Mouse (Mus musculus) hindbrain, embryonic 12.5 days (tissue): ENCODE data around the gene Npvf. TPM values are rescaled to one million over a fixed set of nuclear protein-coding genes. Genes with fewer than 3 reads are reported as not detected.

Experiments
- ATAC-seq: fragments of 200-750 bp; cut with Nextera tagmentation; 2 replicates; pipeline ENCODE4 v1.8.0; 2017; ENCODE audit warnings: moderate TSS enrichment; ENCODE audit not compliant: low FRiP score
- H3K27ac ChIP-seq: fragments of 300-500 bp; sonication (generic); 2 replicates; pipeline ENCODE4 v1.5.1; 2016; ENCODE audit warnings: mild to moderate bottlenecking
- H3K27me3 ChIP-seq: fragments of 300-500 bp; sonication (generic); 2 replicates; pipeline ENCODE4 v1.6.1; 2016; ENCODE audit warnings: mild to moderate bottlenecking
- H3K36me3 ChIP-seq: fragments of 300-500 bp; sonication (generic); 2 replicates; pipeline ENCODE4 v1.6.1; 2016; ENCODE audit warnings: mild to moderate bottlenecking
- H3K4me1 ChIP-seq: fragments of 300-500 bp; sonication (generic); 2 replicates; pipeline ENCODE4 v1.6.1; 2016
- H3K4me2 ChIP-seq: fragments of 300-500 bp; sonication (generic); replicated peaks from 2 replicates; pipeline ENCODE4 v1.6.1; 2016; ENCODE audit warnings: mild to moderate bottlenecking
- H3K4me3 ChIP-seq: fragments of 300-500 bp; sonication (generic); 2 replicates; pipeline ENCODE4 v1.5.1; 2016; ENCODE audit warnings: mild to moderate bottlenecking
- H3K9ac ChIP-seq: fragments of 300-500 bp; sonication (generic); 2 replicates; pipeline ENCODE4 v1.6.1; 2016; ENCODE audit warnings: mild to moderate bottlenecking, moderate library complexity
- H3K9me3 ChIP-seq: fragments of 300-500 bp; sonication (generic); replicated peaks from 2 replicates; pipeline ENCODE4 v1.6.1; 2016; ENCODE audit warnings: mild to moderate bottlenecking
- WGBS: fragments of 180-500 bp; shearing (Covaris S2); methylation state at CpG from one replicate; pipeline ENCODE4 v1.1.7; 2016; 5-methylcytosine and 5-hydroxymethylcytosine counted together
- polyA plus RNA-seq: library from polyadenylated mRNA; unstranded; fragments of >200 nt; fragmentation: Nextera tagmentation; extraction: Ambion mirVana; gene quantifications from 2 replicates; pipeline ENCODE4 v1.2.1, GENCODE M21; 2016

The Npvf gene
- polyA plus RNA-seq: not detected in 2 replicates

- Histone ChIP-seq H3K9ac (no peak within 1 kb of the TSS), H3K4me1 (no peaks in the 10 kb centered on the region), H3K4me2 (no peak within 1 kb of the TSS), H3K36me3 (no peaks in the 10 kb centered on the region), H3K27ac (no peak within 1 kb of the TSS), H3K27me3 (no peaks in the 10 kb centered on the region), H3K9me3 (no peaks in the 10 kb centered on the region), H3K4me3 (no peak within 1 kb of the TSS)
- 77% methylated on average over 4 of the region's 4 CpGs for WGBS
- no peak for ATAC-seq
Observed at GRCm38 (mm10) chr6:50654356-50654755, at the start of gene Npvf. Gene Npvf (minus strand): TSS chr6:50654439.

- ATAC-seq: no peak
- H3K27ac ChIP-seq: 0 out of 2 replicates have a peak overlapping the region, but pooled peaks have one; percentile 42
- no peak overlapping the region for H3K4me3 ChIP-seq
- WGBS: 71% methylated on average over 15 of the region's 15 CpGs
- no peaks in the 10 kb centered on the region for H3K27me3 ChIP-seq
- H3K9me3 ChIP-seq: no peaks in the 10 kb centered on the region
- H3K9ac ChIP-seq: no peak overlapping the region
- no peak overlapping the region for H3K4me2 ChIP-seq
- no peaks in the 10 kb centered on the region for H3K36me3 ChIP-seq
- H3K4me1 ChIP-seq: peaks cover 3% of the 10 kb centered on the region
Observed at GRCm38 (mm10) chr6:50689121-50689815, 35.0 kb upstream of the Npvf start.

DNA sequence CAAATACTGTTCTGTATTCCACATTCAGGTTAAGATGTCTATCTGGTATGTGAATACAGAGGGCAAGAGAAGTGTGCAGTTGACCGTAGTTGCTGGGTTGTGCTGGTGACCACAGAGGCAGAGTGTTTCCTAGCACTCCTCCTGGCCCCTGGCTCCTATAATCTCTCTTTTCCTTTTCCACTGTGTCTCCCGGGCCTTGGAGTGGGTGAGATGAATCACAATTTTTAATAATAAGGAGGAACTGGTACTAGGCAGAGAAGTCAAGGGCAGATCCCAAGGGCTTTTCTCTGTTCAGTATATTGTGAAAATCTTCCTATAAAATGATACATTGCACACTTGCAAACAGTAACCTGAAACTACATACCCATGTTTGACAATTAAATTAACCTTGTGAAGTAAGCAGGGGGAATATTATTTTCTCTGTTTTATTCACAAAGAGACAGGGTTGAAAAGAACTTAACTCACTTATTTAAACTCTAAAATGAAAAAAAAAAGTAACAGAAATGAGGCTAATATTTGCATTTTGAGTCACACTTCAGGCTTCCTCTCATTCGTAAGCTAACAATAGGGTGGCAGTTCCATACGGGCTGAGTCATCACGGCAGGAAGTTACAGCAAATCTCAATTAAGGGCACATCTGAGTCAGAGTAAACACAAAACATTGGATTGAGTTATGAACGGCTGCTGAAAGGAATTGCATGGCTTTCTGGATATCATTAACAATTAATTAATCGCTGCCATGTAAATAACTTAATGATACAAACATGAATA, 30.6 kb upstream of the Npvf start:
- Histone ChIP-seq H3K9ac (no peak overlapping the region), H3K4me2 (no peak overlapping the region), H3K36me3 (no peaks in the 10 kb centered on the region), H3K27me3 (no peaks in the 10 kb centered on the region; the same call in 1 of the 2 replicates), H3K27ac (no peak overlapping the region), H3K4me3 (no peak overlapping the region), H3K9me3 (no peaks in the 10 kb centered on the region), H3K4me1 (peaks cover 17% of the 10 kb centered on the region)
- ATAC-seq: no peak
- WGBS: 62% methylated on average over 7 of the region's 7 CpGs

- Histone ChIP-seq H3K4me1 (peaks cover 16% of the 10 kb centered on the region), H3K9ac (no peak overlapping the region), H3K27ac (no peak overlapping the region), H3K4me2 (no peak overlapping the region), H3K27me3 (no peaks in the 10 kb centered on the region; the same call in 1 of the 2 replicates), H3K4me3 (no peak overlapping the region), H3K9me3 (no peaks in the 10 kb centered on the region), H3K36me3 (no peaks in the 10 kb centered on the region)
- WGBS: 35% methylated on average over 5 of the region's 5 CpGs
- no peak for ATAC-seq
Observed at GRCm38 (mm10) chr6:50681491-50681890, 27.3 kb upstream of the Npvf start.

DNA sequence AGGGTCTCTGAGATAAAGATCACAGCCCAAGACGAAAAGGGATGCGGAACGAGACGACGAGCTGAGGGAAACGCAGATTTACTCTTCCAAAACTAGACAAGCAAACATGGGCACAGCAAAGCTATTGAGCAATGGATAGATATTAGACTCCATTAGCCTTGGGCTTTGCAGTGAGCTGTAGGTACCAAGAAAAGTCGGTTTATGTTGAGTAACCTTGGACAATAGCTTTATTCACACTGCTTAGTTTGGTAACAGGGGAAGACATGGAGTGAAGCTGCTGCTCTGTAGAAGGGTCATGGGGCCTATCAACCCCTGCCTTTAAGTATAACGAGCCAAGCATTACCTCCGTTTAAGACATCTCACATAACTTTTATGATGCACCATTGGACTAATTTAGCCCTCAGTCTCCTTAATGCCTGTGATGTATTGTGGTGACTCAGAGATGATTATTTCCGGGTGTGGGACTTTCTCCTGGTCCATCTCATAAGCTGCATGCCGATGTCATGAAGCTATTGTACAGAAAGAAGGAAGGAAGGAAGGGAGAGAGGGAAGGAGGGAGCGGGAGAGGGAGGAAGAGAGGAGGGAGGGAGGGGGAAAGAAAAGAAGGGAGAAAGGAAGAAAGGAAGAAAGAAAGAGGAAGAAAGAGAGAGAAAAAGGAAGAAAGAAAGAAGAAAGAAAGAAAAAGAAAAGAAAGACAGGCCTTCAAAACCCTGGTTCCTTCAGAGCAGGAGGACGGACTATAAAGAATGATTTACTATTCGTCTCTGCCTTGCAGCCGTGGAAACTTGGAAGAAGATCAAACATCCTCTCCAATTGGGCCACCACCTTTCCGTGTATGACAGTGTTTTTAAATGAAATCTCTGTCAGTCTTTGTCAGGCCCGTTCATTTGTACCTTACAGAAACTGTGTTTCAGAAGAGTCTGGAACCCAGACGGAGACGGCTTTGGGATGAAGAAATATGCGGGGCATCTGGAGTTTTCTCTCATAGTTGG, 26.3 kb upstream of the Npvf start:
- Histone ChIP-seq H3K4me3 (no peak overlapping the region), H3K4me1 (peaks cover 16% of the 10 kb centered on the region), H3K4me2 (no peak overlapping the region), H3K27me3 (no peaks in the 10 kb centered on the region; the same call in 1 of the 2 replicates), H3K36me3 (no peaks in the 10 kb centered on the region), H3K27ac (no peak overlapping the region), H3K9me3 (no peaks in the 10 kb centered on the region), H3K9ac (no peak overlapping the region)
- ATAC-seq: no peak
- WGBS: 70% methylated on average over 20 of the region's 20 CpGs

- Histone ChIP-seq H3K4me3 (no peak overlapping the region), H3K27me3 (no peaks in the 10 kb centered on the region; the same call in 1 of the 2 replicates), H3K9ac (no peak overlapping the region), H3K36me3 (no peaks in the 10 kb centered on the region), H3K4me1 (peaks cover 16% of the 10 kb centered on the region), H3K27ac (no peak overlapping the region), H3K9me3 (no peaks in the 10 kb centered on the region), H3K4me2 (no peak overlapping the region)
- WGBS: 91% methylated on average over 2 of the region's 2 CpGs
- peak; percentile 40; the same call in 1 of the 2 replicates for ATAC-seq
Observed at GRCm38 (mm10) chr6:50679486-50679828, 25.2 kb upstream of the Npvf start.

GRCm38 (mm10) chr6:50678826-50679485, 24.7 kb upstream of the Npvf start:
- ATAC-seq: peak; percentile 69
- H3K27ac ChIP-seq: no peak overlapping the region

GRCm38 (mm10) chr6:50671191-50671590, 17.0 kb upstream of the Npvf start:
- Histone ChIP-seq H3K36me3 (no peaks in the 10 kb centered on the region), H3K4me2 (no peak overlapping the region), H3K27ac (no peak overlapping the region), H3K4me1 (no peaks in the 10 kb centered on the region), H3K27me3 (no peaks in the 10 kb centered on the region), H3K9me3 (no peaks in the 10 kb centered on the region), H3K4me3 (no peak overlapping the region), H3K9ac (no peak overlapping the region)
- WGBS: 92% methylated on average over 3 of the region's 3 CpGs
- ATAC-seq: no peak

More at GRCm38 (mm10) chr6:50678826-50679485, 24.7 kb upstream of the Npvf start:
- no peak overlapping the region for H3K4me3 ChIP-seq
- no peak overlapping the region for H3K9ac ChIP-seq
- 30% methylated on average over 8 of the region's 8 CpGs for WGBS
- no peaks in the 10 kb centered on the region for H3K36me3 ChIP-seq
- H3K4me1 ChIP-seq: peaks cover 16% of the 10 kb centered on the region
- H3K27me3 ChIP-seq: no peaks in the 10 kb centered on the region; the same call in 1 of the 2 replicates
- no peaks in the 10 kb centered on the region for H3K9me3 ChIP-seq
- H3K4me2 ChIP-seq: no peak overlapping the region

DNA sequence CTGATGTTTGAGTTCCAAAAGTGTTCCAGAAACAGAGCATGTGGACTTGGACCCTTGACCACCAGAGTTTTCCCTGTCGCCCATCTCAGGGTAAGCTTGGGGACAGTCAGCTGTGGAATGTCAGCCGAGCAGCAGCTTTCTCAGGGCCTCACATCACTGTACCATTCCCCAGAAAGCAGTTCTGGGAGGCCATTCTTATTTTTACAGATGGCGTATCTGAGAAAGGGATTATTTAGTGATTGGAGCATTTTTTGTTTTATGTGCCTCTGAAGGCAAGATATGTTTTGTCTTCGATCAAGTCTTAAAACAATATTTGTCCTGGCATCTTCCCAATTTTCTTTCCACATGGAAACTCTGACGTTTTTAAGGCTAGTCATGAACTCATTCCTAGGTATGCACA, 12.7 kb upstream of the Npvf start:
- no peak overlapping the region for H3K27ac ChIP-seq
- no peaks in the 10 kb centered on the region for H3K9me3 ChIP-seq
- no peak for ATAC-seq
- H3K36me3 ChIP-seq: no peaks in the 10 kb centered on the region
- no peak overlapping the region for H3K4me2 ChIP-seq
- WGBS: 71% methylated on average over 5 of the region's 5 CpGs
- H3K9ac ChIP-seq: no peak overlapping the region
- no peaks in the 10 kb centered on the region for H3K4me1 ChIP-seq
- no peak overlapping the region for H3K4me3 ChIP-seq
- no peaks in the 10 kb centered on the region for H3K27me3 ChIP-seq

GRCm38 (mm10) chr6:50665020-50665419, 10.8 kb upstream of the Npvf start:
- no peaks in the 10 kb centered on the region for H3K4me1 ChIP-seq
- H3K4me3 ChIP-seq: no peak overlapping the region
- ATAC-seq: no peak
- no peaks in the 10 kb centered on the region for H3K36me3 ChIP-seq
- H3K27me3 ChIP-seq: no peaks in the 10 kb centered on the region
- WGBS: 80% methylated on average over 3 of the region's 3 CpGs
- no peaks in the 10 kb centered on the region for H3K9me3 ChIP-seq
- H3K4me2 ChIP-seq: no peak overlapping the region
- no peak overlapping the region for H3K9ac ChIP-seq
- no peak overlapping the region for H3K27ac ChIP-seq

DNA sequence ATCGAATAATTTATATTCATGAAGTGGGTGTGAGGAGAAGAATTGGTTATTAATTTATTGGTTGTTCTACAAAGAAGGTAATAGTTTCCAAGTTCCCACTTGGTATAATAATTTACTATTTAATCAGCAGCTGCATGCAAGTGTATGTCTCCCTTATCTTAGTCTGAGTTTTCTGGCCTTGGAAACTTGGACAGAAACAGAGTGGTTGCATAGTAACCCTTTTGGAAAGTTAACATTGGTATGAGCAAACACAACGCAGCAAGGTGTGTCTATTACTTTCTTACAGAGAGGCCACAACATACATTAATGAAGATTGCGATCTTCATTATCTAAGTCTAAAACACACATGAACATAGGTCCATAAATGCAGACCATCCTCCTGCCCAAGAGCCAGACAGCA, 10.0 kb upstream of the Npvf start:
- no peaks in the 10 kb centered on the region for H3K27me3 ChIP-seq
- H3K4me2 ChIP-seq: no peak overlapping the region
- no peak overlapping the region for H3K4me3 ChIP-seq
- ATAC-seq: no peak
- 95% methylated on average over 3 of the region's 3 CpGs for WGBS
- H3K9ac ChIP-seq: no peak overlapping the region
- H3K27ac ChIP-seq: no peak overlapping the region
- H3K36me3 ChIP-seq: no peaks in the 10 kb centered on the region
- no peaks in the 10 kb centered on the region for H3K9me3 ChIP-seq
- H3K4me1 ChIP-seq: no peaks in the 10 kb centered on the region
